In the genomic region with DNA sequence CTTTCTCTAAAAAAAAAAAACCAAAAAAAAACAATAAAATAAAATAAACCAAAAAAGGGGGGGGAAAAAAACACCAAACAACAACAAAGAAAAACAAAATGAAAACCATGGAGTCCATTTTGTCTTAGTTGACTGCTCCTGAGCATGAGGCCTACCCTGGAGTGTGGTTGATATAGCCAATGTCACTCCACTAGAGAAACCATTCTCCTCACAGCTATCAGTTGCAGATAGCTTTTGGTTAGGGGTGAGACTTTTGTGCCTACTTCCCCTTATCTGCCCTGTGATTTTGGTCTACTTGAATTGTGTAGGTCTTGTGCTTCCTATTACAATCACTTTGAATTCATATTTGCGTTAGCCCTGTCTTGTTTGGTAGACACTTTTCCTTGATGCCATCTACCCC, we compare ENCODE assay signal across 23 mouse cellular contexts. TPM values are rescaled to one million over a fixed set of nuclear protein-coding genes. Genes with fewer than 3 reads are reported as not detected.
DNase-seq lines count a peak whose midpoint lies in the region; ATAC-seq and TF ChIP-seq lines count a peak whose summit lies in the region.
"Had no signal": no experiment of that assay in that cellular context is flagged by ENCODE, and none has a peak within 500 bp of the region (broad histone marks: within the 10 kb centered on the region; RNA-seq: fewer than 3 reads in every experiment).

No protein-coding gene starts in this region.

- no peaks in the 10 kb centered on the region for H3K79me2 ChIP-seq in MEL (ENCODE audit: control insufficient read depth, insufficient read depth, low read length, poor library complexity)

- 100% methylated on average over 1 of the region's 1 CpGs for WGBS in heart, embryonic 12.5 days

- H3K9me3 ChIP-seq in MEL (replicated peaks; ENCODE audit: insufficient read depth, low read length), result no peaks in the 10 kb centered on the region
- no peaks in the 10 kb centered on the region for H3K9me3 ChIP-seq in heart, embryonic 12.5 days (replicated peaks)
- H3K9me3 ChIP-seq: embryonic facial prominence, embryonic 10.5 days; embryonic facial prominence, embryonic 12.5 days; forebrain, embryonic 13.5 days; forebrain, embryonic 15.5 days; G1E had no signal

- H3K9ac ChIP-seq in MEL (ENCODE audit: control insufficient read depth, low read depth, low read length, poor library complexity, severe bottlenecking), result no peak overlapping the region
- no peak overlapping the region for H3K9ac ChIP-seq in heart, embryonic 12.5 days
- H3K9ac ChIP-seq: embryonic facial prominence, embryonic 12.5 days; forebrain, embryonic 13.5 days; forebrain, embryonic 15.5 days; forebrain, postnatal 0 days had no signal

- no peak overlapping the region for H3K4me3 ChIP-seq in MEL (ENCODE audit: control insufficient read depth in 1 of 2, insufficient read depth in 1 of 2, low read depth in 2 of 2, low read length in 2 of 2)
- no peak overlapping the region for H3K4me3 ChIP-seq in heart, embryonic 12.5 days
- H3K4me3 ChIP-seq: embryonic facial prominence, embryonic 10.5 days; embryonic facial prominence, embryonic 12.5 days; forebrain, embryonic 13.5 days; forebrain, embryonic 15.5 days had no signal

- peaks cover 2 to 7% of the 10 kb centered on the region in 2 experiments; a peak in 3 of 4 replicates for H3K4me1 ChIP-seq in MEL (ENCODE audit: control insufficient read depth in 1 of 2, insufficient read depth in 2 of 2, low read length in 2 of 2)
- no peaks in the 10 kb centered on the region for H3K4me1 ChIP-seq in heart, embryonic 12.5 days (replicated peaks)
- H3K4me1 ChIP-seq: embryonic facial prominence, embryonic 10.5 days; embryonic facial prominence, embryonic 12.5 days; forebrain, embryonic 13.5 days; forebrain, embryonic 15.5 days had no signal

- H3K27me3 ChIP-seq in MEL (ENCODE audit: control insufficient read depth in 1 of 2, insufficient read depth in 2 of 2, low read length in 2 of 2), result no peaks in the 10 kb centered on the region
- no peaks in the 10 kb centered on the region for H3K27me3 ChIP-seq in heart, embryonic 12.5 days (replicated peaks)
- H3K27me3 ChIP-seq: CH12.LX; embryonic facial prominence, embryonic 12.5 days; forebrain, embryonic 13.5 days; forebrain, embryonic 15.5 days; Patski had no signal

- ATAC-seq in megakaryocyte-erythroid progenitor cell, adult 5-6 weeks (replicated peaks; ENCODE audit: low FRiP score, low TSS enrichment, poor library complexity, severe bottlenecking), result peak; percentile 66; the same call in 1 of the 2 replicates
- ATAC-seq in granulocyte monocyte progenitor cell, adult 5-6 weeks (replicated peaks; ENCODE audit: poor library complexity, severe bottlenecking), result no peak
- ATAC-seq in heart, embryonic 12.5 days (ENCODE audit: insufficient number of reproducible peaks, low FRiP score), result no peak
- ATAC-seq: activated CD4-positive, CD25-positive, alpha-beta regulatory T cell, adult 4 months; CD4-positive, CD25-positive, alpha-beta regulatory T cell, adult 4 months; forebrain, embryonic 13.5 days; forebrain, embryonic 15.5 days; forebrain, postnatal 0 days; Patski had no signal

- TF ChIP-seq RAD21 in MEL (IDR thresholded peaks at IDR 0.05; ENCODE audit: low read depth, low read length), result no peak

- DNase-seq in 416B (ENCODE audit: low read depth) (peak; percentile 26), MEL (ENCODE audit: low read depth, low spot score) (peak; percentile 64), adipocyte (ENCODE audit: low spot score) (peak; percentile 3)
- DNase-seq in spleen, postnatal 10 days (ENCODE audit: low spot score in 2 of 2), result no peak
- DNase-seq: B cell, adult 2 months; cerebellum, adult 11 months; cerebellum, adult 18-20 months; cerebellum, adult 8-10 months; cerebellum, adult 9-11 months; cerebellum, postnatal 14 days; forebrain, postnatal 0 days had no signal

- no peak overlapping the region for H3K27ac ChIP-seq in MEL (ENCODE audit: control insufficient read depth, low read depth, low read length)
- H3K27ac ChIP-seq in heart, embryonic 12.5 days (ENCODE audit: poor library complexity, severe bottlenecking), result no peak overlapping the region
- H3K27ac ChIP-seq: embryonic facial prominence, embryonic 10.5 days; embryonic facial prominence, embryonic 12.5 days; forebrain, embryonic 13.5 days; forebrain, embryonic 15.5 days had no signal

- TF ChIP-seq EP300 in MEL (IDR thresholded peaks at IDR 0.05; ENCODE audit: low read depth in 1 of 2, low read length in 2 of 2), result peak in 1 of 2 experiments; percentile 51; a peak in 1 of 4 replicates

- TF ChIP-seq POLR2A in MEL (IDR thresholded peaks at IDR 0.05; ENCODE audit: control insufficient read depth in 1 of 2, insufficient read depth in 1 of 2, low read depth in 1 of 2, low read length in 2 of 2, poor library complexity in 1 of 2), result no peak

- H3K4me2 ChIP-seq in heart, embryonic 12.5 days, result no peak overlapping the region
- H3K4me2 ChIP-seq: embryonic facial prominence, embryonic 12.5 days; forebrain, embryonic 13.5 days; forebrain, embryonic 15.5 days had no signal

- TF ChIP-seq CTCF in MEL (IDR thresholded peaks at IDR 0.05 in 2 of 3, conservative IDR thresholded peaks at IDR 0.05 in 1 of 3; ENCODE audit: control insufficient read depth in 1 of 3, insufficient read depth in 1 of 3, low read depth in 2 of 3, low read length in 3 of 3, poor library complexity in 1 of 3, severe bottlenecking in 1 of 3), result no peak

- H3K36me3 ChIP-seq in MEL (ENCODE audit: control insufficient read depth in 1 of 2, insufficient read depth in 2 of 2, low read length in 2 of 2), result peaks cover 12 to 14% of the 10 kb centered on the region in 2 experiments
- H3K36me3 ChIP-seq in heart, embryonic 12.5 days, result peaks cover 56% of the 10 kb centered on the region

TF ChIP-seq in MEL, 35 proteins besides CTCF, POLR2A, EP300 and RAD21:
- TF ChIP-seq MXI1 (IDR thresholded peaks at IDR 0.05; ENCODE audit: low read depth, low read length) (no peak; the same call in 1 of the 2 replicates), NRF1 (IDR thresholded peaks at IDR 0.05; ENCODE audit: insufficient read depth, low read depth, low read length, poor library complexity, severe bottlenecking) (no peak), RCOR1 (IDR thresholded peaks at IDR 0.05; ENCODE audit: low read depth, low read length) (peak; percentile 62; the same call in 1 of the 2 replicates), E2F4 (IDR thresholded peaks at IDR 0.05; ENCODE audit: borderline replicate concordance, low read depth, low read length) (no peak), GATA1 (IDR thresholded peaks at IDR 0.05; ENCODE audit: low read depth, low read length) (peak; percentile 49; the same call in 1 of the 2 replicates), ELF1 (IDR thresholded peaks at IDR 0.05; ENCODE audit: low read depth, low read length) (no peak), SMC3 (IDR thresholded peaks at IDR 0.05; ENCODE audit: low read depth, low read length) (no peak), MEF2A (IDR thresholded peaks at IDR 0.05; ENCODE audit: extremely low read depth, insufficient replicate concordance, low read depth, low read length, poor library complexity, severe bottlenecking) (no peak), MAZ (IDR thresholded peaks at IDR 0.05; ENCODE audit: low read depth, low read length) (no peak), ETS1 (IDR thresholded peaks at IDR 0.05; ENCODE audit: low read depth, low read length) (no peak), POLR2AphosphoS2 (IDR thresholded peaks at IDR 0.05; ENCODE audit: low read length) (no peak), TBP (IDR thresholded peaks at IDR 0.05; ENCODE audit: low read depth, low read length) (no peak), SIN3A (IDR thresholded peaks at IDR 0.05; ENCODE audit: low read length) (no peak), CHD2 (IDR thresholded peaks at IDR 0.05; ENCODE audit: low read length) (no peak), ZNF384 (IDR thresholded peaks at IDR 0.05; ENCODE audit: low read depth, low read length) (no peak)

RNA-seq across cellular contexts. Expression of gene Ttc37, which starts 59.0 kb away (rescaled TPM):
- 20.3 and 22.2 TPM in 2 replicates for total RNA-seq in MEL (2012; rRNA removed)
- 100 to 1,000 TPM in 1 of 2 experiments, 10 to 100 TPM in 1; 16.8 to 116 TPM for polyA plus RNA-seq in MEL (2012; ENCODE audit: insufficient read depth in 1 of 2, insufficient read length in 2 of 2, low read depth in 1 of 2, low replicate concordance in 2 of 2, missing spikeins in 1 of 2)
- total RNA-seq in megakaryocyte-erythroid progenitor cell, adult 5-6 weeks (2014; fragmentation: Nextera tagmentation), result 22.0 and 32.6 TPM in 2 replicates
- 33.9 and 38.7 TPM in 2 replicates for total RNA-seq in megakaryocyte-erythroid progenitor cell, adult 5-6 weeks (2017)
- total RNA-seq in granulocyte monocyte progenitor cell, adult 5-6 weeks (2014; fragmentation: Nextera tagmentation), result 29.8 and 33.2 TPM in 2 replicates
- total RNA-seq in granulocyte monocyte progenitor cell, adult 5-6 weeks (2017), result 37.3 and 42.9 TPM in 2 replicates
- 10.1 and 13.1 TPM in 2 replicates for polyA plus RNA-seq in heart, embryonic 12.5 days (2016; fragmentation: Nextera tagmentation; extraction: Ambion mirVana)

RNA-seq across cellular contexts. Expression of gene Arsk, which starts 59.0 kb away (rescaled TPM):
- total RNA-seq in MEL (2012; rRNA removed), result 3.3 and 4.3 TPM in 2 replicates
- polyA plus RNA-seq in MEL (2012; ENCODE audit: insufficient read depth in 1 of 2, insufficient read length in 2 of 2, low read depth in 1 of 2, low replicate concordance in 2 of 2, missing spikeins in 1 of 2), result 1 to 10 TPM in 1 of 2 experiments, not detected in 1; 2.7 TPM
- total RNA-seq in megakaryocyte-erythroid progenitor cell, adult 5-6 weeks (2014; fragmentation: Nextera tagmentation), result 12.3 and 14.9 TPM in 2 replicates
- 8.4 and 14.1 TPM in 2 replicates for total RNA-seq in megakaryocyte-erythroid progenitor cell, adult 5-6 weeks (2017)
- total RNA-seq in granulocyte monocyte progenitor cell, adult 5-6 weeks (2014; fragmentation: Nextera tagmentation), result 9.9 and 15.8 TPM in 2 replicates
- 15.3 and 16.9 TPM in 2 replicates for total RNA-seq in granulocyte monocyte progenitor cell, adult 5-6 weeks (2017)
- 3.0 and 3.5 TPM in 2 replicates for polyA plus RNA-seq in heart, embryonic 12.5 days (2016; fragmentation: Nextera tagmentation; extraction: Ambion mirVana)

Comparison
In these comparisons a context has a peak if more than half of its experiments do, and no peak if none do; other contexts are left out.
1. DNase-seq: peak in 416B (single experiment), MEL (single experiment) and adipocyte (single experiment); none in spleen, postnatal 10 days (0 of 2).